Mouse (Mus musculus) heart, postnatal 0 days (tissue): ENCODE data around the gene H2-DMb1. TPM values are rescaled to one million over a fixed set of nuclear protein-coding genes. Genes with fewer than 3 reads are reported as not detected.
A peak's percentile ranks its signal among the peaks of the same experiment; 100 is the strongest.

Source experiments
- ATAC-seq: fragments of 200-750 bp; cut with Nextera tagmentation; 2 replicates; pipeline ENCODE4 v1.8.0; 2017; ENCODE audit warnings: low read depth, moderate number of reproducible peaks, moderate library complexity; ENCODE audit not compliant: insufficient read depth
- DNase-seq: peaks from one replicate; pipeline ENCODE4 v3.0.0-alpha.2; 2016; ENCODE audit warnings: low spot score
- H3K27ac ChIP-seq: fragments of 300-500 bp; sonication (generic); 2 replicates; pipeline ENCODE4 v1.5.1; 2014; ENCODE audit warnings: low read depth, mild to moderate bottlenecking
- H3K27me3 ChIP-seq: fragments of 300-500 bp; sonication (generic); 2 replicates; pipeline ENCODE4 v1.6.1; 2014; ENCODE audit warnings: low read length, mixed read lengths; ENCODE audit not compliant: control insufficient read depth, insufficient read depth
- H3K36me3 ChIP-seq: fragments of 300-500 bp; sonication (generic); replicated peaks from 2 replicates; pipeline ENCODE4 v1.6.1; 2014; ENCODE audit warnings: low read length, mixed read lengths; ENCODE audit not compliant: control insufficient read depth, insufficient read depth
- H3K4me1 ChIP-seq: fragments of 300-500 bp; sonication (generic); 2 replicates; pipeline ENCODE4 v1.6.1; 2014; ENCODE audit warnings: antibody characterized with exemption; ENCODE audit not compliant: control insufficient read depth, insufficient read depth
- H3K4me2 ChIP-seq: fragments of 300-500 bp; sonication (generic); 2 replicates; pipeline ENCODE4 v1.6.1; 2014; ENCODE audit warnings: low read depth, mild to moderate bottlenecking, low read length, moderate library complexity
- H3K4me3 ChIP-seq: fragments of 300-500 bp; sonication (generic); 2 replicates; pipeline ENCODE4 v1.5.1; 2014; ENCODE audit warnings: low read depth, low read length
- H3K9ac ChIP-seq: fragments of 300-500 bp; sonication (generic); replicated peaks from 2 replicates; pipeline ENCODE4 v1.6.1; 2014; ENCODE audit warnings: low read depth, low read length, mixed read lengths
- H3K9me3 ChIP-seq: fragments of 300-500 bp; sonication (generic); replicated peaks from 2 replicates; pipeline ENCODE4 v1.6.1; 2016; ENCODE audit warnings: low read length; ENCODE audit not compliant: control insufficient read depth
- CTCF ChIP-seq: IDR thresholded peaks from 2 replicates; pipeline ENCODE4 v1.5.1; 2016; ENCODE audit warnings: antibody characterized with exemption, control low read depth, low read depth
- EP300 ChIP-seq: IDR thresholded peaks from 2 replicates; pipeline ENCODE4 v1.6.1; 2016; ENCODE audit warnings: antibody characterized with exemption, low read depth
- WGBS: fragments of 180-500 bp; shearing (Covaris S2); extraction: QIAGEN DNeasy Blood & Tissue Kit; methylation state at CpG from one replicate; pipeline ENCODE4 v1.1.7; 2014; 5-methylcytosine and 5-hydroxymethylcytosine counted together
- polyA plus RNA-seq: library from polyadenylated mRNA; unstranded; fragments of >200 nt; fragmentation: Nextera tagmentation; extraction: Ambion mirVana; gene quantifications from 2 replicates; pipeline ENCODE4 v1.2.1, GENCODE M21; 2015
- total RNA-seq: library from RNA; depleted of rRNA; stranded (reverse); fragments of >200 nt; gene quantifications from 2 replicates; pipeline ENCODE4 v1.2.3, GENCODE M21; 2014; ENCODE audit warnings: low replicate concordance

The H2-DMb1 gene
- total and polyA plus RNA-seq, 2 experiments from 2014 or later, result 0.90 TPM; not detected in 1

GRCm38 (mm10) chr17:34203444-34203843, 50.6 kb downstream of the H2-DMb1 start, which contains the start of gene Tap2:
Tap2 (plus strand) TSS chr17:34203527.
- DNase-seq (no peak), ATAC-seq (no peak)
- no peaks in the 10 kb centered on the region for H3K9me3 ChIP-seq
- H3K4me3 ChIP-seq, result peak within 1 kb of the TSS; percentile 93
- H3K36me3 ChIP-seq, result no peaks in the 10 kb centered on the region
- peak within 1 kb of the TSS; percentile 99 for H3K4me2 ChIP-seq
- H3K4me1 ChIP-seq, result no peaks in the 10 kb centered on the region; the same call in 1 of the 2 replicates
- H3K27ac ChIP-seq, result peak within 1 kb of the TSS; percentile 47; the same call in 1 of the 2 replicates
- 69% methylated on average over 5 of the region's 5 CpGs for WGBS
- TF ChIP-seq EP300, result no peak
- no peak for TF ChIP-seq CTCF
- peak within 1 kb of the TSS; percentile 75 for H3K9ac ChIP-seq
- H3K27me3 ChIP-seq, result peaks cover 8% of the 10 kb centered on the region; the same call in 1 of the 2 replicates

DNA sequence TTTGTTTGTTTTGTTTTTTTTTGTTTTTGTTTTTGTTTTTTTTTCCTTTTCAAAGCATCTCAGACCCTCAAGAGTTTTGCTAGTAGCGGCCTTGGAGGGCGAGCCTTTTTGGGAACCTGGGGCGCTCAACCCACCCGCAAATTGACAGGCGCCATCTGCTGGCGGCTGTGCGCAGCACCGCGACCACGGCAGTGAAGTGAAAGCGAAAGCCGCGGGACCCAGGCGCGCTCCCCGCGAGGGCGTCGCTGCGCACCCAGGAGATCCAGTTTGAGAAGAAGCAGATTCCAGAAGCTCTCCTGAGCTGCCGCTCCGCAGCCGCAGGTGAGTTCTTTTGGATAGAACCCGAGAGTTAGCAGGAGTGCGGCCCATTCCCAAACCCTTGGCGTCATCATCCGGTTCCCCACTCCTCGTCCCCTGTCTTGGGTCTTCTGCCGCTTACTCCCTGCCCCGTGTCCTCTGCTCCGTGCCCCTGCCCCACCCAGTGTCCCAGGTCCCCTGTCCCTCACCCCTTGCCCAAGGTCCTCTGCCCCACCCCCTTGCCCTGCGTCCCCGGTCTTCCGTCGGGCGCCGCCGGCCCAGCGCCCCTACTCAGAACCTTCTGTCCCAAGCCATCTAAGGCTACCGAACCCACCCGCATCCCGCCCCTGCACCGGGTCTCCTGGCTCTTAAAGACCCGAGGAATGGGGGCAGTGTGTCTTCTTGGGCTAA, 51.6 kb downstream of the H2-DMb1 start:
- Histone ChIP-seq H3K4me1 (no peaks in the 10 kb centered on the region; the same call in 1 of the 2 replicates), H3K9me3 (no peaks in the 10 kb centered on the region), H3K36me3 (no peaks in the 10 kb centered on the region), H3K27ac (peak overlapping the region; percentile 47; the same call in 1 of the 2 replicates), H3K27me3 (no peaks in the 10 kb centered on the region), H3K4me3 (peak overlapping the region; percentile 93), H3K9ac (peak overlapping the region; percentile 75), H3K4me2 (peak overlapping the region; percentile 99)
- DNase-seq, result peak; percentile 65
- peak; percentile 79 for TF ChIP-seq CTCF
- no peak for TF ChIP-seq EP300
- 1% methylated on average over 44 of the region's 44 CpGs for WGBS
- ATAC-seq, result peak; percentile 67; the same call in 1 of the 2 replicates

GRCm38 (mm10) chr17:34205021-34205745, 52.3 kb downstream of the H2-DMb1 start:
- Histone ChIP-seq H3K4me2 (peak overlapping the region; percentile 99), H3K9me3 (0 out of 2 replicates have a peak, but pooled peaks cover 2% of the 10 kb centered on the region), H3K27ac (0 out of 2 replicates have a peak overlapping the region, but pooled peaks have one; percentile 47), H3K4me1 (no peaks in the 10 kb centered on the region; the same call in 1 of the 2 replicates), H3K27me3 (no peaks in the 10 kb centered on the region), H3K36me3 (no peaks in the 10 kb centered on the region), H3K4me3 (peak overlapping the region; percentile 93), H3K9ac (peak overlapping the region; percentile 75)
- 15% methylated on average over 18 of the region's 18 CpGs for WGBS
- peak; percentile 21; the same call in 1 of the 2 replicates for ATAC-seq
- TF ChIP-seq EP300, result no peak
- TF ChIP-seq CTCF, result no peak
- DNase-seq, result no peak

DNA sequence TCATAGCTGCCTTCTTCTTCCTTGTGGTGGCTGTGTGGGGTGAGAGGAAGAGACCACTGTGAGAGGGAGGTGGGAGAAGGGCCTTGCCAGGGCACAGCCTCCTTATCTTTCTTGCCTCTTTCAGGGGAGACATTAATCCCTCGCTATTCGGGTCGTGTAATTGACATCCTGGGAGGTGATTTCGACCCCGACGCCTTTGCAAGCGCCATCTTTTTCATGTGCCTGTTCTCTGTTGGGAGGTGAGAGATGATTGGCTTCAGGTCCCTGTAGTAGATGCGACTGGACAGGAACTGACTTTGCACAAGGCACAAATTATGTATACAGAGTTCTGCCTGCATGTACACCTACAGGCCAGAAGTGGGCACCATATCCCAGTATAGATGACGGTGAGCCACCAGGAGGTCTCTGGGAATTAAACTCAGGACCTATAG, 52.9 kb downstream of the H2-DMb1 start:
- 14% methylated on average over 9 of the region's 9 CpGs for WGBS

GRCm38 (mm10) chr17:34206731-34207130, 53.9 kb downstream of the H2-DMb1 start:
- Histone ChIP-seq H3K9me3 (0 out of 2 replicates have a peak, but pooled peaks cover 2% of the 10 kb centered on the region), H3K9ac (no peak overlapping the region), H3K4me3 (no peak overlapping the region), H3K27ac (no peak overlapping the region), H3K4me1 (no peaks in the 10 kb centered on the region; the same call in 1 of the 2 replicates), H3K4me2 (no peak overlapping the region; the same call in 1 of the 2 replicates), H3K36me3 (no peaks in the 10 kb centered on the region), H3K27me3 (no peaks in the 10 kb centered on the region)
- 85% methylated on average over 5 of the region's 5 CpGs for WGBS
- TF ChIP-seq CTCF, result no peak
- no peak for TF ChIP-seq EP300
- no peak for ATAC-seq
- no peak for DNase-seq

More for the DNA sequence above, 52.9 kb downstream of the H2-DMb1 start:
- DNase-seq, result peak; percentile 35
- TF ChIP-seq EP300 (no peak), CTCF (peak; percentile 58)
- no peaks in the 10 kb centered on the region for H3K27me3 ChIP-seq
- peak; percentile 37; the same call in 1 of the 2 replicates for ATAC-seq
- H3K36me3 ChIP-seq, result no peaks in the 10 kb centered on the region
- H3K4me2 ChIP-seq, result peak overlapping the region; percentile 99
- H3K4me3 ChIP-seq, result peak overlapping the region; percentile 93
- no peaks in the 10 kb centered on the region; the same call in 1 of the 2 replicates for H3K4me1 ChIP-seq
- H3K9me3 ChIP-seq, result 0 out of 2 replicates have a peak, but pooled peaks cover 2% of the 10 kb centered on the region
- H3K27ac ChIP-seq, result no peak overlapping the region
- peak overlapping the region; percentile 75; the same call in 1 of the 2 replicates for H3K9ac ChIP-seq
